Mouse (Mus musculus) cerebellum, adult 9-11 months (tissue): ENCODE data around the gene Zswim1.

Experiments used
- DNase-seq: peaks from one replicate; pipeline ENCODE4 v3.0.0; 2022

Zswim1 gene

DNA sequence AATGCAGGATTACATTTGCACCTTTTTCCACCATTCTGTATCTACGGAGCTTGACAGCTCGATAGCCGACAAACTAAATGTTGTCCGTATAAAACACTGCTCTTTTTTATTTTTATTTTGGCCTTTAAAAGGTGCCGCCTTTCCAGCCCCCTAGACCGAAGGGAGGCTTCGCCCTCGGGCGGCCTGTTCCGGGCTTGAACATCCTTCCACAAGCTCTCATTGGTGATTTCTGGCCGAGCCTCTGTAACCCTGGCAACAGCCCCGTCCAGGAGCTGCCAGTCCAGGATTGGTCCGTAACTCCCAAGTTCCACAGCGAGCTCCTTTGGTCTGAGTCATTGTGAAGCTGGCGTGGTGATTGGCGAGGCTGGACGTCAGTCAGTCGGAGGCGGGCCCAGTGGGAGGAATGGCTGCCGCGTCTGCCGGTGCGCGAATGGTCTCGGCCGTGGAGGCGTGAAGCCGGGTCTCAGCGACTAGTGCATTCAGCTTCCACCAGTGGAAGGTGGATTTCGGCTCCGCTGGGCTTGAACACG, at the start of gene Zswim1:
TSS of gene Zswim1 (plus strand) at position 51 of the 530 bp plus-strand sequence.
- peak; percentile 99 for DNase-seq

DNA sequence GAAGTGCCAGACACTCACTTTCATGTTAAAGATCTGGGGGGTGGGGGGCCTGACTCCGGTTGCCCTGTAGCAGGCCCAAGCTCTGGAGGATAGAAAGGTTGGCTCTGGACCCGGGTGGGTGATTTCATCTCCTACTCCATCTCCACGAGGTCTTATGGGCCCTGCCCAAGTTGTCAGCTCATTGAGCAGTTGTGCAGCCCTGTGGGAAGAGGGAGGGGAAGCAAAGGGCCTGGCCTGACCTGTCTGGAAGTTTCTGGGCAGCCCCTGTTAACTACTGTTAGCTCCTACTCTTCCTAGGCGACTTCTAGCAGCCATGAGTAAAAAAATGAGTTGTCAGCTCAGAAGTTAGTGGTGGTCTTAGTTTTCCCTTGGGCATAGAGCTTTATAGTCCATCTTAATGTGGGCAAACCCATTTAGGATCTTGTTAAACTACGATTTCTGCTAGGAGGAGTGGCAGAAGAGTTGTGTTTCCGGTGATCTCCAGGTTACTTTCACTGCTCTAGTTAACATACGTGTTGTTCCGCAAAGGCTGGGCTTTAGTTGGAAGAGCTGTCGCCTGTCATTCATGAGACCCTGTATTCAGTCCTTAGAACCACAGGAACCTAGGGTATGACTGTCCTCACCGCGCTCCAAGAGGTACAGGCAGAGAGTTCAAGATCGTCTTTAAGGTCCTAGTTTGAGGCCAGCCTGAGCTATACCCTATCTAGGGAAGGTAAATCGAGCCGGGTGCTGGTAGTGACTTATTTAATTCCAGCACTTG, 49.1 kb upstream of the Zswim1 start:
- no peak for DNase-seq

DNA sequence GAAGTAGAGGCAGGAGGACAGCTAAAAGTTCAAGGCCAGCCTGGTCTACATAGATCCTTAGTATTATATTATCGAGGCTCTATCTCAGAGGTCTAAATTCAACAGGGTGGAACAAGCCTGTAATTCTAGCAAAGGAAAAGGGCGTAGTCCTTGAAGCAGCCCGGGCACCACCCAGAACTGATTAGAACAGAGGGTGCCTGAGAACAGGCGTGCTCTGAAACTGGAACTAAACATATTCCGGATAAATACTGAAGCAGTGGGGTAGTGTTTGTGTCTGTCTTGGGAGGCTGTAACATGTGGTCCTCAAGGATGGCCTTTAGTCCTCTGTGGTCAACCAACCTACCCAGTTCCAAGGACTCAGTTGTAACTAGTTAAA, 48.5 kb upstream of the Zswim1 start:
- no peak for DNase-seq

DNA sequence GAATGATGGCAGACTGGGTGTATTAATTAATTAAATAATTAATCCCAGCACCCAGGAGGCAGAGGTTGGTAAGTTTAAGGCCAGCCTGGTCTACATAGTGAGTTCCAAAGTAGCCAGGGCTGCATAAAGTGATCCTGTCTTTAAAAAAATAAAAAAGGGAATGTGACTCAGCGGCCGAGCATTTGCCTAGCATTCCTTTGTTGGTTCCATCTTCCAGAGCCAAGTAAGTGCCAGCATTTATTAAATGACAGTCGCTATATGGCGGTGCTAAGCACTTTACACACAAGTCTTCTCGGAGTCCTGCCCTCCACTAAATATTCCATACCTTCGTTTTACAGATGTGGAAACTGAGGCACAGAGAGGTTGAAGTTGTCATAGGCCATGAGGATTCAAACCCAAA, 46.4 kb upstream of the Zswim1 start:
- DNase-seq: no peak

DNA sequence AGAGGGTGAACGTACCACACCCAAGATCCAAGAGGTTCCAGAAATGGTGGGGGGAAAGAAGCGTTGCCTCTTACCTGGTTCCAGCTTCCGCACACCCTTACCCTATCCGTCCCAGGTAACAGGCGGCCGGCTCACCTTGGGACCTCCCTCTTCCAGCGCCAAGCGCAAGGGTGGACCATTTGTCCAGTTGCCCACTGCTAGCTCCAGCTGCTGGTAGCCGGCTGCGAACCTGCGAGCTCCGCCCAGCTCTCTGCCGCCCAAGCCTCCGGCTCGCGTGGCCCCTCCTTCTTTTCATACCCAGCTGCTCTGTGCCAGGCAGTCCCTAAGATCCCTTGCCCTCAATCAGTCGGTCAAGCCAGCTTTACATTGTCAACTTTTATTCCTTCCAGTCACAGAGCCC, 45.7 kb upstream of the Zswim1 start:
- no peak for DNase-seq

GRCm38 (mm10) chr2:164777246-164778014, 45.1 kb upstream of the Zswim1 start:
- DNase-seq: no peak

GRCm38 (mm10) chr2:164778015-164778287, 44.5 kb upstream of the Zswim1 start:
- no peak for DNase-seq

GRCm38 (mm10) chr2:164778809-164779208, 43.7 kb upstream of the Zswim1 start:
- peak; percentile 48 for DNase-seq

DNA sequence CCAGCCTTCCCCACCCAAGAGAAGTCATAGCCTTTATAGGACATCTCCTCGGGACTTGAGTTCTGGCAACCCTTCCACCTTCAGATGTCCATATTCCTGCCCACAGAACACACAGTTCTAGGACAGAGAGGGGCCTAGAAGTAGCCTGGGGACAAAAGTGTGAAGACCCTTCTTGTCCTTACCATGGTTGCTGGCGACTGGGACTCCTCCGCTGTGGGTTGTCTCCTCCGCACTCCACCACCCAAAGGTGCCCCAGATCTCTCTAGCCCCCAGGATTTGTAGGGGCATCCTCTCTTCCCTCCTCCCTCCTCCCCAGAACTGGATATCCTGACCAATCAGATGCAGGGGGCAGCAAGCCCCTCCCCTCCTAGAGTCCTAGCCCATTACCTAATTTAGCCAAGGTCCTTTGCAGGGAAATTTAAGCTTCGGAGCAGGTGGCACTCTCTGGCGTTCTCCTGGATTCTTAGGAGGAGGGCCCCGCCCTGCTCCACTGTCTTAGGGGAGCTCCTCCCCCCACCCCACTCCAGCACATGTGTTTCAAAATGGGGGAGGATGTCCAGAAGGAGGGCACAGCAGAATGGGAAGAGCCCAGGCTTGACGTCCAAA, 42.9 kb upstream of the Zswim1 start, which contains the start of gene Tnnc2:
TSS of gene Tnnc2 (minus strand) at position 487 of the 606 bp plus-strand sequence.
- DNase-seq: no peak

DNA sequence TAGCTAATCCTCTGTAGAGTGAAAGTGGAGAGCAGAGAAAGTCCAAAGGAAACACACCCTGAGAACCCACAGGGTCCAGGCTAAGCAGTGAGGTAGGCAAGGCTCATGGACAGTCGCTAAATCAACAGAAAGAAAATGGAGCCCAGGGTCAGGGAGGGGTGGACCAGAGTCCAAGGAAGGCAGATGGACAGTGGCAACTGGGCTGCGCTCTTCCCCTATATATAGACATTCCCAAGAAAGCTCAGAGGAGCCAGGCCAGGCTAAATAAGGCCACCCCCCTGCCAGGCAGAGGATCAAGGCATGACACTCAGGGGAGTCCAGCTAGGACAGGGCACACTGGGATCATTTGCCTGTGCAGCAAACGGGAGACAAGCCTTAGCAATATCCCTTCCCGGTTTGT, 40.6 kb upstream of the Zswim1 start:
- no peak for DNase-seq

DNA sequence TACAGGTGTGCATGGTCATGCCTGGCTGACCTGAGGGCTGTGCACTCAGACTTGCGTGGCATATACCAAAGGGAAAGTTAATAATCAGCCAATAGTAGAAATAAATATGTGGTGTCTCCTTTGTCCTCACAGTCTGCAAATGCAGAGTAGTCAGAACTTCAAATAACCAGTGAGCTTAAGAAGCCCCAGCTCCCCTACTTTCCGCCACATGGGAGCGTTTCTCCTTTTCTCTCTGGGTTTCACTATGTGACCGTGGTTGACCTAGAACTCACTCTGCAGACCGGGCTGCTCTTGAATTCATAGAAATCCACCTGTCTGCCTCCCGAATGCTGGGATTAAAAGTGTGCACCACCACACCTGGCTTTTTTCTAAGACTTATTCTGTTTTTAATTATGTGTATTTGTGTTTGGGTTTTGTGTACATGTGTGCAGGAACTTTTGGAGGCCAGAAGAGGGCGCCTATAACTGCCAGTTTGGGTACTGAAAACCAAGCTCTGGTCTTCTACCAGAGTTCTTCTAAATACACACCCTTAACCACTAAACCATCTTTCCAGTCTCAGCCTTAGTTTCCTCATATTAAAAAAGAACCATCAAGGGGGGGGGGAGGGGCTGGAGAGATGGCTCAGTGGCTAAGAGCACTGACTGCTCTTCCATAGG, 38.4 kb upstream of the Zswim1 start:
- no peak for DNase-seq

GRCm38 (mm10) chr2:164784869-164785420, 37.5 kb upstream of the Zswim1 start:
- peak; percentile 40 for DNase-seq

DNA sequence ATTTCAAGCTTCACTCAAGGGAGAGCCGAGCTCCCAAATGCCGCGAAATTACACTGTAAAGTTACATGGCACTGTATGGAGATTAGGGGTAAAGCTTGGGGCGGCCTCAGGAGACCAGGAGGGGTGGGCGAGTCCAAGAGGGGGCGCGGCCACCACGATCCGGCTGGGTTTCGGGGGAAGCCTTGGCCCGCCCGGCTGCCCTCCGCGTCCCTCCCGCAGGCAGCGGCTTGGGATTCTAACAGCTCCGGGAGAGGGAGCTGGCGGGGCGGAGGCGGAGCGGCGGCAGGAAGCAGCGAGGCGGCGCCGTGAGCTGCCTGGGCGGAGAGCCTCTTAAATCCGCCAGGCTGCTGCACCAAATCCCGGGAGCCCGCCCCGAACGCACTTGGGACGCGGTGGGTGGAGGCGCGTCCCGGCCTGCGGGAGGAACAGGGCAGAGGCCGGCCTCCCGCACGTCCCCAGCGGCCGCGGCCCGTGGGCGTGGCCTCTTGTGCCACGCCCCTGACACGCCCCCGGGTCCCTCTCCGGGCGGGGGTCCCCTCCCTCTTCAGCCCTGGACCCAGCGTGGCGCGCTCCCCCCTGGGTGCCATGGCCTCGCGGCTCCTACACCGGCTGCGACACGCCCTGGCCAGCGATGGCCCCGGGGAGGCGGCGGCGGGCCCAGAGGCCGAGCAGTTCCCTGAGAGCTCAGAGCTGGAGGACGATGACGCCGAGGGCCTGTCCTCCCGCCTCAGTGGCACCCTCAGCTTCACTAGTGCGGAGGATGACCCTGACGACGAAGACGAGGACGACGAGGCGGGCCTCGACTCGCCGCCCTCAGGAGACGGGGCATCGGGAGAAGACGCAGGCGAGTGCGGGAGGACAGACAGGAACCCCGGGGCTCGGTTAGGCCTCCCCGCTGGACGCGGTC, 36.8 kb upstream of the Zswim1 start, which contains the start of gene Snx21:
TSS of gene Snx21 (plus strand) at position 343 of the 907 bp plus-strand sequence.
- DNase-seq: peak; percentile 95

DNA sequence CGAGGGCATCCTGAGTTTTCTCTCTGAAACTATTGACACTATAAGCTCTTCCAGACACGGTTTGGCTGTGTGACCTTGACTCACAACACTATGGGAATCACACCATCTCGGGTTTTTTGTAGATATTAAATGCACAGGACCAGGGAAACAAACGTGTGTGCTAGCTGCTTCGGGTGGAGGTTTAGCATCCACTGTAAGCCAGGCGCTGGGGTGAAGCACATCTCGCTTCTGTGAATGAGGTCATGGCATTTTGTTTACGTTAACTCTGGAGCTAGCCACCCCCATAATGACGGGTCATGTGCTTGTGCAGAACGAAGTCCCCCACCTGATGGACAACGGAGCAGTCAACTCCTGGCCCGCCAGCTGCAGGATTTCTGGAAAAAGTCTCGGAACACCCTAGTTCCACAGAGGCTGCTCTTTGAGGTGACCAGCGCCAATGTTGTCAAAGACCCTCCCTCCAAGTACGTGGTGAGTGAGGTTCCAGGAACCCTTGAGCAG, 36.0 kb upstream of the Zswim1 start:
- peak; percentile 68 for DNase-seq

- DNase-seq: peak; percentile 43
Observed at GRCm38 (mm10) chr2:164787032-164787431, 35.5 kb upstream of the Zswim1 start.

DNA sequence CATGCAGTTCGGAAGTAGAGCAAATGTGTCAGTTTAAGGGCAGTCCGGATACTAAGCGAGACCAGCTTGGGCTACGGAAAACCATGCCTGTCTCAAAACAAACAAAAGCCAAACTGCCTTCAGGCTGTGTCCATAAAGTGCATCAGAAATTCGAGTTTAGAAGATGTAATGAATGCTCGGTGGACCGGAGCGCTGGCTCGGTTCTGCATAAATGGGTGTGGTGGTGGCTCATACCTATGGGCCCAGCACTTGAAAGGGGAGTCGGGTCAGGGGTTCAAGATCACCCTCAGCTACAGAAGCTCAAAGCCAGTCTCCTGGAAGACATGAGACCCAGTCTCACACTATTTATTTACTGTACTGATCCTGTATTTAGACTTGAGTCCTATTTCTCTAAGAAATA, 34.7 kb upstream of the Zswim1 start:
- DNase-seq: no peak

DNA sequence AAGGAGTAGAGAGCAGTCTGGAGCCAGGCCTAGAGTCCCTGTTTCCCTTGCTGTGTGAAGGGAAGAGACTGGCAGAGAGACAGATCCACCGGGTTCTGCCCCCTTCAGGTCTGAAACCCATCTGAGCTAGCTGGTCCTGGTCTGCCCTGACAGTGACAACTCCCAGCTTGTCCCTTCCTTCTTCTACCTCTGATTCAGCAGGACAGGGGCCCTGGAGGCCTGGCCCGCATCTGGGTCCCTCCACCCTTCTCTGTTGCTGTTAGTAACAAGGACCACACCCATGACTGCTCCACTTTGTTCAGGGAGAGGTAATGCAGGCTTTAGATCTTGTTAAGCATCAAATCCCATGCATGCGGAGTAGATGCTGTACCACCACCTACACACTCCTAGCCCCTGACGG, 34.1 kb upstream of the Zswim1 start:
- no peak for DNase-seq

GRCm38 (mm10) chr2:164790451-164790850, 32.0 kb upstream of the Zswim1 start:
- no peak for DNase-seq

DNA sequence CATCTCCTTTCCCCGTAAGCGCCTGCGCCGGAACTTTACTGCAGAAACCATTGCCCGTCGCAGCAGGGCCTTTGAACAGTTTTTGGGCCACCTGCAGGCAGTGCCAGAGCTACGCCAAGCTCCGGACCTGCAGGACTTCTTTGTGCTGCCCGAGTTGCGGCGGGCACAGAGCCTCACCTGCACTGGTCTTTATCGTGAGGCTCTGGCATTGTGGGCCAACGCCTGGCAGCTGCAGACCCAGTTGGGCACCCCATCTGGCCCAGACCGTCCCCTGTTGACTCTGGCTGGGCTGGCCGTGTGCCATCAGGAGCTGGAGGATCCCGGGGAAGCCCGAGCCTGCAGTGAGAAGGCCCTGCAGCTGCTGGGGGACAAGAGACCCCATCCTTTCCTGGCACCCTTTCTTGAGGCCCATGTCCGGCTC, 30.6 kb upstream of the Zswim1 start:
- peak; percentile 71 for DNase-seq

DNA sequence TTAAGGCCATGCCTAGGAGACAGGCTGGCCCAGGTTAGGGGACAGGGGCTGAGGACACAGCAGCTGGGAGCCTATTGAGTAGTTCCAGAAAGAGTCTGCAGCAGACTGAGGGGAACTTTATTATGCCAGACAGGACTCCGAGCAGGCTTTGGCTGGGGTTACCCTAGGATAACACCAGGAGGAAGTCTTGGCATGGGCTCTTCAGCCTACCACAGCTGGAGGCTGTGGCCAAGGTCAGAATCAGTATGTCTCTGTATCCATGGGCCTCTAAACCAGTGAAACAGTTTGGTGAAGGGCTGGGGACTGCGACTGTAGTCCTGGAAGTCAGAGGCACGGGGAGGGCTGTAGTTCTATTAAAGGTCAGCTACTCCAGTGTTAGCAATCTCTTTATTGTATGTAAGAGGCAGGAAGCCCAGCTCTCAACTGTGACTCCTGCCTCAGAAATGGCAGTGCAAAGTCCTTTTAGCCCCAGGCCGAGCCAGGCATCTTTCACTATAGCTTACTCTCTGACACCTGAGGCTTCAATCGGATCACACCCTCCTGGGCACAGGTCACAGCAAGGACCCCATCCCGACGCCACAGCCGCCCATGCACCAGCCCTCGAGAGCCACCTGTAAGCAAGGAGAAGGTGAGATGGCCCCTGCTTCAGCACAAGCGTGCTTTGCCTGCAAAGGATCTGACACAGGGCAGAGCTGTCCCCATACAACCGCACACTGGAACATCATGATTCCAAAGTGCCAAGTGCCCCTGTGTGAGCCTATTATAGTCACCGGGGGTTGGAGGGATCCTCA, 29.9 kb upstream of the Zswim1 start:
- no peak for DNase-seq

DNA sequence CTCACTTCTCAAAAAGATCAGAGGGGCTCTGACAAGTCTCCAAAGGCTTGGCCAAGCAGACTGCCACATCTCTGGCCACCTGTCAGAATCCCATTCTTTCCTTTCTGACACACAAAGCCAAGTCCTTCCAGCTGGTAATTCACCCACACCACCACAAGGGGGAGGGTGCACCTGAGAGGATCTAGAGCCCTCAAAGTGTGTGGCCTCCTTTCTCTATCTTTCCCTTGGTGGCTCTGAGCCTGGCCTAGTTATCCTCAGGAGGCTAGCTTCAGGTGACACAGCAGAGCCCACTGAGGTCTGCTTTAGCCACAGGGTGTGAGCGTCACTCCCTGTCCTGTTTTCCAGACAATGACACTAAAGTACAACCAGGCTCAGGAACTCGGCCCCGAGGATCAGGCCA, 29.2 kb upstream of the Zswim1 start:
- DNase-seq: peak; percentile 82
